Mouse (Mus musculus): ENCODE measurements around the gene Commd1.

Gene Commd1

GRCm38 (mm10) chr11:22989786-22990185, 7.6 kb upstream of the Commd1 start:
- DNase-seq (ENCODE audit: low read depth), result no peak

DNA sequence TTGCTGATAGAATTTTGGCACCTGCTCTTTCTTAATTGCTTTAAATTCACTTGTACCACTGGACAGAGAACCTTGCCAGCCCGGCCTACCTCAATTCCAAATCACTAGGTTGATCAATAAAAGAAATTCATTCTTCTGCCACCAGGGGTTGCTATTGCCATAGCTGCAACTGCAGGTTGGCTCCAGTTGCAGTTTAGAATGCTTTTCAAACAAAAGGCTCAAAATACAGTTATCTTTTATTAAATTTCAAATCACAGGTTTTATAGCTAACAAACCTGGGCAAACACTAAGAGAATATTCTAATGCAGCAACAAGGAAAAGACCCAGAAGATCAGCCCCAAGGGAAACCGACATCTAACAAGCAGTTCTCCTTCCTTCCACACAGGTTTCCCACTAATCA, 5.2 kb upstream of the Commd1 start:
- DNase-seq (ENCODE audit: low read depth), result peak; percentile 87

- no peak for DNase-seq (ENCODE audit: low read depth)
Measured at GRCm38 (mm10) chr11:22985510-22985909, 3.3 kb upstream of the Commd1 start.

GRCm38 (mm10) chr11:22982846-22983245, 664 bp upstream of the Commd1 start:
- no peak for DNase-seq (ENCODE audit: low read depth)

GRCm38 (mm10) chr11:22981543-22981950, 635 bp downstream of the Commd1 start:
- no peak for DNase-seq (ENCODE audit: low read depth)

- no peak for DNase-seq (ENCODE audit: low read depth)
Measured at GRCm38 (mm10) chr11:22981041-22981440, 1.1 kb downstream of the Commd1 start.

DNA sequence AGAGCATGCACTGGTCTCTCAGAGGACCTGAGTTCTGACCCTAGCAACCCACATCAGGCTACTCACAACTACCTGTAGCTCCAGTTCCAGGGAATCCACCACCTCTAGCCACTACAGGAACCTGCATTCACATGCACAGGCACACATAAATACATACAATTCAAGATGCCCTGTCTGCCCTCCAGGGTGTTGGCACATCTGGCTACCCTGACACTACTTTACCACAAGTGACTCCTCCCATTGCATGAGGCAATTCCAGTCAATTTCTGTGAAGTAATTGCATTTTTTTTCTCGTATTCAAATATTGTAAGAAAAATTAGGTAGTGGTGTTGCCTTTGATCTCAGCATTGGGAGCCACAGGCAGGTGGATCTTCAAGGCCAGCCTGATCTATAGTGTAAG, 3.0 kb downstream of the Commd1 start:
- no peak for DNase-seq (ENCODE audit: low read depth)

DNA sequence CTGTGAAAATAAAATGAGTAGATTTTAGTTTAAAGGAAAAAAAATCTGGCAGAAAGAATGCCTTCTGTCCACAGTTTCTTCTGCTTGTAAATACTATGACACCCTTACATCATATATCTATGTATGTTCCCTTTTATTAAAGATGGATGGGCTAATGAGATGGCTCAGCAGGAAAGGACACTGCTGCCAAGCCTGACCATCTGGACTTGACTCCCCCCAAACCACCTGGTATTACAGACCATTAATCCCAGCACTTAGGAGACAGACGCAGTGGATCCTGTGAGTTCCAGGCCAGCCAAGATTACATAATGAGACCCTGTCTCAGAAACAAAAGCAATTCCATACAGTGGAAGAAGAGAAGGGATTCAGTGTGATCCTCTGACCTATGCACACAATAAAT, 3.5 kb downstream of the Commd1 start:
- DNase-seq (ENCODE audit: low read depth), result no peak

DNA sequence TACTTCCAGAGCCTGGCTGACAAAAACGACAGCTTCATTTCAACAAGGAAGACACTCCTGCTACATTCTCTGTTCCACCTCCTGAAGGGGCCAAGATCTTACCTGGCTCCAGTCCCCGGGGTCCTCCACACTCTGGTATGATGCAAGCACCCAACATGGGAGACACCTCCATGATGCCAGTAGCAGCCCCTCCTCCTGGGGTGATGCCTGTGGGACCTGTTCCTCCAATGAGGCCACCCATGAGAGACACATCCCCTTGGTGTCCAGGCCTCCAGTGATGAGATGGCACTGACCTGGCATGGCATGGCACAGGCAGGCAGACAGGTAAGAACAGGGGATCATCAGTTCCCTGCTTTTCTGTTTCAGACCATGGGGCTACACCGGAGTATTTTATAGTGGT, 4.0 kb downstream of the Commd1 start:
- no peak for DNase-seq (ENCODE audit: low read depth)

- DNase-seq (ENCODE audit: low read depth), result no peak
Measured at GRCm38 (mm10) chr11:22973599-22973998, 8.6 kb downstream of the Commd1 start.

- DNase-seq (ENCODE audit: low read depth), result peak; percentile 90
Measured at GRCm38 (mm10) chr11:22972746-22973526, 9.2 kb downstream of the Commd1 start.

GRCm38 (mm10) chr11:22971835-22972709, 10.1 kb downstream of the Commd1 start, which contains the start of gene Zrsr1:
Zrsr1 (plus strand) TSS chr11:22972005.
- peak; percentile 83 for DNase-seq (ENCODE audit: low read depth)

DNA sequence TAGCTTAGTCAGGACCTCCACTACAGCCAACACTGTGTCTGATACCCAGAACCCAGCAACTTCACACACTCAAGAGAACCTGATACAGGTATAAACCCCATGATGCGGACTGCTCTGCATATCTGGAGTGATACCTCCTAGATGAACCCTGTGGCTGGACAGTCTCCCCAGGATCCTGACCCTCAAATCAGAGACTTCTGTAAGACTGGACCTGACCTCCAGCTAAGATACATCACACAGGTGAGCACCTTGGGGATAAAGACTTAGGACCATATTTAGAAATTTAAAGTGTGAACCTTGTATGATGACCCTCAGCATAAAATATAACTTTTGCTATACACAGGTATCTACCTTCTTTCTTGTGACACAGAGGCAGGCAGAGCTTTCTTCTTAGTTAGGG, 11.6 kb downstream of the Commd1 start:
- no peak for DNase-seq (ENCODE audit: low read depth)

DNA sequence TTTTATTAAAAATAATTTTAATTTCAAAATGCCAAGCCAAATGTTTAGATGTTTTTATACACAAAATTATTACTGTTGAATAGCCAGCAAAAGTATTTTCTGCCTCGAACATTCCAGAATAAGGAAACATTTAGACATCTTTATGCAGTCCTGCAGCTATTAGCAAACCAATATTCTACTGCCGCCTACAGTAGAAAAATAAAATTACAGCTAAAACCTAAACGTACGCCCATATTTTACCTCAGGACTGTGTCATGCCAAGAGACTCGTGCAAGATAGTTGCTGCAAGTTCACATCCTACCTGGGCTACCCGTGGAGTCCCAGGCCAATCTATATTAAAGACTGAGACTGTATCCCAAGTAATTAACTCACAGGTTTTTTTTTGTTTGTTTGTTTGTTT, 12.7 kb downstream of the Commd1 start:
- peak; percentile 78 for DNase-seq (ENCODE audit: low read depth)

DNA sequence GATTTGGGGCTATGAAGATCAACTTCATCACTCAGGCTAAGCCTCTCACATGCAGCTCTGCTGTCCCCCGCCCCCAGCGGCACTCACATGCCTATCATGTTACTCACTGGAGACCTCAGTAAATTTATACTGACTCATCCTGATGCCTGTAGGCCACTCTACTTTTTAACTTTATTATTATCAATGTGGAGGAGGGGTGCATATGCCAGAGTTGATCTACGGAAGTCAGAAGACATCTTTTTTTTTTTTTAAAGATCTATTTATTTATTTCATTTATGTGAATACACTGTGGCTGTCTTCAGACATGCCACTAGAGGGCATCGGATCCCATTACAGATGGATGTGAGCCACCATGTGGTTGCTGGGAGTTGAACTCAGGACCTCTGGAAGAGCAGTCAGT, 16.7 kb downstream of the Commd1 start:
- peak; percentile 58 for DNase-seq (ENCODE audit: low read depth)

DNA sequence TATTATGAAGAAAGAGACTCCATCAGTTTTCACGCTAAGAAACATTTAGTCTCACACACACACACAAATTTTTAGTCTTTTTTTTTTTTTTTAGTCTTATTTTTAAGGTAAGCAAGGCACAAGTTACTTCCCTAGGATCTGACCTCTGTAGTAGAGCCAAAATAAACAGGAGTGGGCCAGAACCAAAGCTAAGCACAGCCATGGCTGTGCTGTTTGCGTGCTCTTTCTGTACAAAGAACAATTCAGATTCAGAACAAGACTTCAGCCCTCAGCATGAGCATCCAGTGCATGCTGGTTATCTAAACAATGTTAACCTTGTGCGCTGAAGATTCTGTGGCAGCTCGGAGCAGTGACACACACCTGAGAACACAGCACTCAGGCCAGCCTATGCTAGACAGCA, 17.8 kb downstream of the Commd1 start:
- DNase-seq (ENCODE audit: low read depth), result no peak

GRCm38 (mm10) chr11:22962101-22962500, 20.1 kb downstream of the Commd1 start:
- no peak for DNase-seq (ENCODE audit: low read depth)

DNA sequence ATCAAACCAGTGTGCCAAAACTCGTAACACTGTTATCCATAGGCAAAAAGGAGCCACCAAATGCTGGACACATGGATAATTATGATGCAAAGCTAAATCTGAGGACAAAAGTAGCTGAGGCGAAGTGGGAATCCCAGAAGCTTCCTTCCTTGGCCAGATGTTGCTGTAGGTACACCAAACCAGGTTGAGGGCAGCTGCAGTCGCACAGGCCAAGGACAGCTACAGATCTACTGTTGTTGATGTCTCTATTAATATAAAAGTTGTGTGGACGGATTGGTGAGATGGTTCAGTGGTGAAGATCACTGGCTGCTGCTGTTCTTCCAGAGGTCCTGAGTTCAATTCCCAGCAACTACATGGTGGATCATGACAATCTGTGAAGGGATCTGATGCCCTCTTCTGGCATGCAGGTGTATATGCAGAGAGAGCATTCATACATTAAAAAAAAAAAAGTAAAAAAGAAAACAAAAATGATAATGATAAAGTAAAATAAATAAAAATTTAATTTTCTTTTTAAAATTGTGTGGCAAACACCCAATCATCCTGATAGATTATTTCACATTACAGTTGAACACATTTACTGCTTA, 24.3 kb downstream of the Commd1 start:
- DNase-seq (ENCODE audit: low read depth), result peak; percentile 57

- peak; percentile 66 for DNase-seq (ENCODE audit: low read depth)
Measured at GRCm38 (mm10) chr11:22956830-22957229, 25.4 kb downstream of the Commd1 start.

DNA sequence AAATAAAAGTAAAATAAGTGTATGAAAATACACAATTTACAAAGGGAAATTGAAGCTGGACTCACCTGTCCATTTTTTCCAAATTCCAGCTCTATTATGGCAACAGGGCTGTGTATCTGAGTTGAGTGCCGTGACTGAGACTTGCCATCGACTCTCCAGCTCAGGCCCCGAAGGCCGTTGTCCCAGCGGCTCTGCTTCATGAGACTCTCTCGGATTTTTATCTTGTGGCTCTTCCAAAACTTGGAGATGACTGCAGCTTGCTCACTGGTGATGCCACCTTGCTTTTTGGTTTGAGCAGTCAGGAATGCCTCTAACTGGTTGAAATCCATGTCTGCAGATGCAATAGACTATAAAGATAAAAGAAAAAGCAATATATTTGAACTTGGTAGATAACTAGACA, 25.8 kb downstream of the Commd1 start:
- no peak for DNase-seq (ENCODE audit: low read depth)

DNA sequence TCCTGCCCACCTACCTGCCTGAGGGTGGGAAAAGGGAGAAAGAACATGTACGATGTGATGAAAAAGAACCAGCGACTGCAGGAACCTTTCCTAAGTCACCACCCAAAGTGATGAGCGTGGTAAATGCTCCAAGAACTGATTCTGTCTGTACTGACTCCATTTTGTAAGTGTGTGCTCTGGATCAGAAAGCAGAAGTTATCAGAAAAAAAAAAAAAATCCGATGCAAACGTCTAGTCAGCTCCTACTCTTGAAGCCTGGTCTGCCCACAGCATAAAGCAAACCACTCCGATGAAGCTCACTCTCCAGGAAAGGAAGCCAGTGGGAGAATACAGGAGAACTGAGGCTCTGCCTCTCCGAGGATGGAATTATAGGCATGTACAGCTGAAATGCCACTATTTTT, 29.5 kb downstream of the Commd1 start:
- no peak for DNase-seq (ENCODE audit: low read depth)

- DNase-seq (ENCODE audit: low read depth), result no peak
Measured at GRCm38 (mm10) chr11:22950131-22950530, 32.1 kb downstream of the Commd1 start.

GRCm38 (mm10) chr11:22949101-22949500, 33.1 kb downstream of the Commd1 start:
- DNase-seq (ENCODE audit: low read depth), result no peak
